Mouse (Mus musculus): Measurements from ENCODE around the gene Tspoap1. TPM values are rescaled to one million over a fixed set of nuclear protein-coding genes. Genes with fewer than 3 reads are reported as not detected.
A peak's percentile ranks its signal among the peaks of the same experiment; 100 is the strongest.

Tspoap1 gene
- polyA plus RNA-seq (2012; rRNA removed), result 0.81 and 1.0 TPM in 2 replicates

DNA sequence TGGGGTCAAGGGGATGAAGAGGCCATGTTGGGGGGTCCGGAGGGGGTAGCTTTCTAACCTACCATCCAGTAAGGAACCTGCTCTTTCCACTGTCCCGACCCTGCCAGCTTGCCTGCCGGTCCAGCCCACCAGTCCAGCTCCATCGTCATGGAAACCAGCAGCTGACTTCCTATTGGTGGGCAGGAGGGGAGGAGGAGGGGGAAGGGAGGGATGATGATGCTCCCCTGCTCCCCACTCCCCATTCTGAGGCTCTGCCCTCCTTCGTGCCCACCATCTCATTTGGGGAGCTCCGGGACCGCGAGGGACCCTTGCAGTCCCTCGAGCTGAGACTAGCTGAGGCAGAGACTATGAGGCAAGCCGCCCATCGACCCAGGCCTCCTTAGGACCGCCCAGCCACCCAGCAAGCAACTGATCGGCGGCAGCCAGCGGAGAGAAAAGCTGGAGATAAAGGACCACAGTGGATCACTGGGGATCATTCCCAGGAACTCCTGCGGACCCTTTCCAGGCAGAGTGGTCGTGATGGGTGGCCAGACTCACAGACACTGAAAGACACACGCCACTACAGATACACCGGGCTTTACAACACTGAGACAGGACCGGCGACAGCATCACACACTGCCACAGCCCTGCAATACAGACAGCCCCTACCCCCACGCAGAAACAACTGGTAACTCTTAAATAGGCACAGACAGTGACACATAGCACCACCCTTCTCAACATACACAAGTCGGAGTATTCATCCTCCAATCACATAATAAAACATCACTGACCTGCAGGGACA, at the start of gene Tspoap1:
TSS of gene Tspoap1 (plus strand) at position 241 of the 781 bp plus-strand sequence.
- WGBS, result 10% methylated on average over 23 of the region's 23 CpGs

DNA sequence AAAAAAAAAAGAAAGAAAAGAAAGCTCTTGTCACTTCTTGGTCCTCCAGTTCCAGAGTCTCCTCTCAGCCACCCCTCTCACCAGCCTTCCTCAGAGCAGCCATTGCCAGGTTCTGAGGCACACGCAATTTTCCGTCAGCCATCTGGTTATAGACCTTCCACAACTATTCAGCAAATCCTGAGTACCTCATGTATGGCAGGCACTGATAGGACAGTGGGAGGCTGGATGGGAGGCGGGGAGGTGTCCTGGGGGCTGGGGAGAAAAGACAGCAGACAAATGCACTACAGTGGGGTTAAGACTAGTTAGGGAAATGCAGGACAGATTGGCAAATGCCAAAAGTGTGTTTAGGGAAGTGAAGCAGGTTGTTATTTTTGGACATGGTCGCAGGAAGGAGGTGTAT, 48.2 kb upstream of the Tspoap1 start:
- no peak for DNase-seq (ENCODE audit: low read depth, low spot score)
- WGBS, result 77% methylated on average over 4 of the region's 4 CpGs

More for the DNA sequence above, at the start of gene Tspoap1:
- no peak for DNase-seq (ENCODE audit: low read depth, low spot score)

DNA sequence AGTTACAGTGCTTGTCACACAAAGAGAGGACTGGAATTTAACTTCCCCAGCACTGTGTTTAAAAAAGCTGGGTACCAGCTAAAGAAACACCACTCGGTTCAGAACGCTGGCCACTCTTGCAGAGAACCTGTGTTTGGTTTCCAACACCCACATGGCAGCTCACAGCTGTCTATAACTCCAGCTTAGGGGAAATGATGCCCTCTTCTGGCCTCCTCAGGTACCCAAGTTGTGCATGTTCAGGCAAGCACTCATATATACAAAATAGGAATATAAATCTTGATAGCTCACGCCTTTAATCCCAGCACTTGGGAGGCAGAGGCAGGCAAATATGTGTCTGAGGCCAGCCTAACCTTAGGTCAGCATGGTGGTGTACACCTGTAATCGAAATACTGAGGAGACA, 44.3 kb upstream of the Tspoap1 start:
- WGBS, result 74% methylated on average over 4 of the region's 4 CpGs
- DNase-seq (ENCODE audit: low read depth, low spot score), result no peak

DNA sequence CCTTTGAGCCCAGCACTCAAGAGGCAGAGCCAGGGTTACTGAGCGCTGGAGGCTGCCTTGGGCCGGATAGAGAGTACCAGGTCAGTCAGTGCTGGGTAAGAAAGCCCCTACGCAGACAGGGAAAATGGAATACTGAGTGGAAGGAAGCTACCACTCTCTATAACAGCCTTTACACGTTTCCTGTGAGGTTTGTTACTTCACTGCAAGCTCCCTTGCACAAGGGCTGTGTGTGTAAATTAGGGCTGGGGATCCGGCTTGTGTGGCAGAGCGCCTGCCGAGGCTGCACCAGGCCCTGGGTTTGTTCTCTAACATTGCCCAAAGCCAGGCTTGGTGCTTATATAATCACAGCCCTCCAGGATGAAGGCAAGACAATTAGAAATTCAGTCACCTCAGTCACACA, 40.8 kb upstream of the Tspoap1 start:
- no peak for DNase-seq (ENCODE audit: low read depth, low spot score)
- WGBS, result 68% methylated on average over 7 of the region's 7 CpGs

DNA sequence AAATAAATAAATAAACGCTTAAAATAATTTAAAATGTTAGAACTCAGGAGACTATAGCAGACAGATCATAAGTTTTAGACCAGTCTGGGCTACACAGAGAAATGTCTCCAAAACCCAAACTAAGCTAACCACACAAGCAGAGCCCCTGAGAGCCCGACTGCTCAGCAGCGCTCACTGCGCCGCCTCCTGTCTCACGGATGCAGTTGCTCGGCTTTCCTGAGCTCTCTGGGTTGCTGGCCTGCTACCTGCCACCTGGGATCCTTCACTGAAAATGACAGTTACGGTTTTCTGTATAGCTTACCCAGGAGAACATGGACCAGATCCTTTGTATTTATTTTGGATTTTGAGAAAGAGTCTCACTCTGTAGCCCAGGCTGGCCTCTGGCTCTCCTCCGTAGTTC, 40.0 kb upstream of the Tspoap1 start:
- DNase-seq (ENCODE audit: low read depth, low spot score), result no peak
- WGBS, result 54% methylated on average over 9 of the region's 9 CpGs

DNA sequence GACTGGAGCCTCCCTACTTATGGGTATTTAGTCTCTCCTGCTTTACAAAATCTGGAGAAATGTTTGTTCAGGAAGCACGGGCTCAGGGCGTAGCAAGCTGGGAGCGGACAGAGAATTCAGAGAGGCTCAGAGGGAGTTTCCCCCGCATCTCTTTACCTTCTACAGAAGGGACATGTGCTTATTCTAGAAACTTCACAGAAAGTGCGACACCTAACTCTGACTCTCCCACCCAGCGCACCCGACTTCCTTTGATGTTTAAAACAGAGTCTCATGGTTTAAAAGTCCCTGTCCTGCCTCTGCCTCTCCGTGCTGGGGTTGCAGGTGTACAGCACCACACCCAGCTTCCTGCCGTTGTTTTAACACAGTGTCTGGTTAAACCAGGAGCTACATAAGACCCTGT, 39.5 kb upstream of the Tspoap1 start:
- no peak for DNase-seq (ENCODE audit: low read depth, low spot score)
- 29% methylated on average over 9 of the region's 9 CpGs for WGBS

DNA sequence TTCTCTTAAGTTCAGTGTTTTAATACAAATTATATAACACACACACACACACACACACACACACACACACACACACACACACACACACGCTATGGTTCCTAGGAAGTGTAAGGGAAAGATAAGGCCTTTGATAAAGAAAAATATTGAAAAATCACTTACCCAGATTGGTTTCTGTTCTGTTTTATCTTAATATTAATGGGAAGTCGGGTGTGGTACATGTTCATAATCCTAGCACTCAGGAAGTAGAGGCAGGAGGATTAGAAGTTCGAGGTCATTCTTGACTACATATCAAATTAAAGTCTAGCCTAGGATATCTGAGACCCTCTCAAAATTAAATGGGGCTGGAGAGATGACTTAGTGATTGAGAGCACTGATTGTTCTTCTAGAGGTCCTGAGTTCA, 38.2 kb upstream of the Tspoap1 start:
- 72% methylated on average over 3 of the region's 3 CpGs for WGBS
- no peak for DNase-seq (ENCODE audit: low read depth, low spot score)

DNA sequence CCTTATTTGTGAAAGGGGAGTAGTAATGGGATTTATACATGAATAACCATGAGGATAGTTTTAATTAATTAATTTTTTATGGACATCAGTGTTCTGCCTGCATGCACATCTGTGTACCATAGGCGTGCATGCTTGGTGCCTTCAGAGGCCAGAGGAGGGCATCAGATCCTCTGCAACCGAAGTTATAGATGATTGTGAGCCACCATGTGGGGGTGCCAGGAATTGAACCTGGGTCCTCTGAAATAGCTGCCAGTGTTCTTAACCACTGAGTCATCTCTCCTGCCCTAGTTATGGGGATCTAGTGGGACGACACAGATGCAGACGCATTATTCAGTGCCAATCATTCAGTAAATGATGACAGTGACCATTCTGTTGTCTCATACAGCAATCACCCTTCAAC, 37.5 kb upstream of the Tspoap1 start:
- DNase-seq (ENCODE audit: low read depth, low spot score), result no peak
- WGBS, result 75% methylated on average over 4 of the region's 4 CpGs

DNA sequence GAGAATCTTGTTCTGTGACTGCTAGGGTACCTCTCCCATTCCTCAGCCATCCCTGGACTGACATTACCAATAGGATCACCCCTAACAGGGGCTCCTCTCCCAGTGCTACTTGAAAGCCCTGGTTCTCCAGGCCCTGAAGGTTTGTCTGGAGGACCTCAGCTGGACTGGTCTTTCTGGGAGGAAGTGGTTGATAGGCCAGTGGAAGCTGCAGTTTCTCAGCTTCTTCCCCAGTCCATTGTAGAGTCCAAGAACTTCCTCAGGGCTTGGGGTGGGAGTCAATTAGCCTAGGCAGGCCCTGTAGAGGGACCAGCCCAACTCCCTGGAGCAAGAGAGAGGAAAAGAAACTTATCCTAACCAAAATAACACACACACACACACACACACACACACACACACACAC, 34.8 kb upstream of the Tspoap1 start:
- no peak for DNase-seq (ENCODE audit: low read depth, low spot score)

DNA sequence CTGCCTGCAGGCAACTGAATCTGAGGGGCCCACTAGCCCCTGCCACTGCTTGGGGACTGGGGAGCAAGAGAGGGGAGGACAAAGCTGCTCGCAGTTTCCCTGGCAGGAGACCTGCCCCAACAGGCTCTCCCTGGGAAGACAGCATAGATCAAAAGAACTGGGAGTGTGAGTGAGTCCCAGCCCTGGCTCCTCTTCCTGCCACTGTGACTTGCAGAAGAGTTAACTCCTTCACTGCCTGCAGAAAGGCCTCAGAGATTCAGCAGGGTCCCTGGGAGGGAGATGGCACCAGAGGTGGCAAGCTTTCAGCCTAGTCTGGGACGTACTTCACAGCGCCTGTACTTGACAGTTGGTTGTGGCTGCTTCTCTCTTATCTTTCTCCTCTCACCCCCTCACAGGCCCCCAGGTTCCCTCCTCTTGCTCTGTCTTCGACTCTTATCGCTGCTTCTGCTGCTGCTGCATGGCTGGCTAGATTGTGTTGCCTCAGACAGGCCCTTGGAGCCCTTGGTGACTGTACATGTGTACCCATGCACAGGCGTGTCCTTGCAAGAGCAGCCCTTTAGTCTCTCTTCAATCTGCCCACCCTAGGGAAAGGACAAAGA, 34.3 kb upstream of the Tspoap1 start:
- DNase-seq (ENCODE audit: low read depth, low spot score), result no peak
- WGBS, result 44% methylated on average over 6 of the region's 6 CpGs

DNA sequence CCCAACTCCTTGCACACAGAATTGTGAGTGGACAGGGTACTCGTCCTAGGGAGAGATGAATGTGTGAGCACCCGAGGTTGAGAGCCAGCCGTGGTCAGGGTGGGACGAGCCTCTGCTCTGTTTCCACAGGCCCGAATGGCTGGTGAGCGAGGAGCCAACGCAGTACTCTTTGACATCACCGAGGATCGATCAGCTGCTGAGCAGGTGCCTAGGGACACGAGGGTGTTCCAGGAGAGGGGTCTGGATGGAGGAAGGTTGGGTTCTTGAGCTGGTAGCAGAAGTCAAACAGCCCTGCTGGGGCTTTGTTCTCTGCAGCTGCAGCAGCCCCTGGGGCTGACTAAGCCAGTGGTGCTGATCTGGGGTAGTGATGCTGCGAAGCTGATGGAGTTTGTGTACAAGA, 33.3 kb upstream of the Tspoap1 start:
- 69% methylated on average over 11 of the region's 11 CpGs for WGBS
- DNase-seq (ENCODE audit: low read depth, low spot score), result no peak

DNA sequence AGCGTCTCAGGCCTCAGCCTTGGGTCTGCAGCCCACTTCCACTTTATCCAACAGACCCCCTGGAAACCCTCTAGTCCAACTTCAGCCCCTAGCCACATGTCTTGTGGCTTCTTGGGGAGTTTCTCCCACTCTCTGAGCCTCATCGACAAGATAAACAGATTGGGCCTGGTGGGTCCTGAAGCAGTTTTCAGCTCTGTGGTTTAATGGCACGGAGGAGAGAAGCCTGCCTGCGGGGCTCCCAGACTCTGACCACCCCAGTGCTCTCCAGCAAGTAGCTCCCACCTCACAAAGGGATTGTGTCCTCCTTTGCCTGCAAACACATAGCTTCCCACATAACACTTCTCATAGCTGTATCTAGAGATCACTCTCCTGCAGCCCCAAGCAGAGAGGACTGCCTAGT, 32.9 kb upstream of the Tspoap1 start:
- 72% methylated on average over 4 of the region's 4 CpGs for WGBS
- no peak for DNase-seq (ENCODE audit: low read depth, low spot score)

DNA sequence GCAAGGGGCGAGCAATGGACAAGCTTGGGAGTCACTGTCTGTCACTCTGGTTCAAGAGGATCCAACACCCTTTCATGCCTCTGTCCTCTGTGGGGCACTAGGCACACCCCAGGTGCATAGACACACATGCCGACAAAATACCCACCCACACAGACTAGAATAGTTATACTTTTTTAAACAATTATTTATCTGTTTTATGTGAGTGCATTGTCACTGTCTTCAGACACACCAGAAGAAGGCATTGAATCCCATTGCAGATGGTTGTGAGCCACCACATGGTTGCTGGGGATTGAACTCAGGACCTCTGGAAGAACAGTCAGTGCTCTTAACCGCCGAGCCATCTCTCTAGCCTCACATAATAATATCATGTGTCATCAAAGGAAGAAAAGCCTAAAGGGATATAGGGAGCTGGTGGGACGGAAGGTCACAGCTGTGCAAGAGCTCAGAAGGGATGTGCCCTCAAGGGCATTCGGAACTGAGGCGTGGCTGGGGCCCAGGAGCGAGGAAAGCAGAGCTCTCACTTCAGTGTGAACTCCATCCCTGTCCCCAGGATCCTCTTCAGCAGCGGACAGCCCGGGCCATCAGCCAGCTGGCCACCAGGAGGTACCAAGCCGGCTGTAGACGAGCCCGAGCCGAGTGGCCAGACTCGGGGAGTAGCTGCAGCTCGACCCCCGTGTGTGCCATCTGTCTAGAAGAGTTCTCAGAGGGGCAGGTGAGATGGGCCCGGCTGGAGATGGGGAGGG, 31.3 kb upstream of the Tspoap1 start:
- no peak for DNase-seq (ENCODE audit: low read depth, low spot score)
- WGBS, result 66% methylated on average over 18 of the region's 18 CpGs

DNA sequence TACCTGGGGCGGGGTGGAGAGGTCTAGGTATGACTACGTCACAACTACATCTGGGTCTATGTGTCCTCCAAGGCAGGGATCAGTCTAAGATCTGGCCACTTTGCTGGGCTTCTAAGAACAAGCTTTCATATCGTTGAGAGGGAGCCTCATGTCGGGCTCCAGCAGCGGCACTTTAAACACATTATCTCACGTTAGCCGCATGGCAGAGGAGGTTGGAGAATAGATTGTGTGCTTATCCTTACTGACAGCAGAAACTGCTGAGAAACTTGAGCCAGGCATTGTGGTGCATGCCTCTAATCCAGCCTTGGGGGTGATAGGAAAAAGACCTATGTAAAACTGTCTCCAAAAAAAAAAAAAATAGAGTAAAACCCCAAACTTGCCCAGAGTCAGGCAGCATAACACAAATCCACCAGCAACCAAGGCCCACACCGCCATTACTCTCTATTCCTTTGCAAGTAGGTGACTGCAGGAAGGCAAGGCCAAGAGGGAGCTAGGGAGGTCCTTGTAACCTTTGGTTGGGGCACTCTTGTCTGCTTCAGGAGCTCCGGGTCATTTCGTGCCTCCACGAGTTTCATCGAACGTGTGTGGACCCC, 30.7 kb upstream of the Tspoap1 start:
- 86% methylated on average over 13 of the region's 13 CpGs for WGBS

DNA sequence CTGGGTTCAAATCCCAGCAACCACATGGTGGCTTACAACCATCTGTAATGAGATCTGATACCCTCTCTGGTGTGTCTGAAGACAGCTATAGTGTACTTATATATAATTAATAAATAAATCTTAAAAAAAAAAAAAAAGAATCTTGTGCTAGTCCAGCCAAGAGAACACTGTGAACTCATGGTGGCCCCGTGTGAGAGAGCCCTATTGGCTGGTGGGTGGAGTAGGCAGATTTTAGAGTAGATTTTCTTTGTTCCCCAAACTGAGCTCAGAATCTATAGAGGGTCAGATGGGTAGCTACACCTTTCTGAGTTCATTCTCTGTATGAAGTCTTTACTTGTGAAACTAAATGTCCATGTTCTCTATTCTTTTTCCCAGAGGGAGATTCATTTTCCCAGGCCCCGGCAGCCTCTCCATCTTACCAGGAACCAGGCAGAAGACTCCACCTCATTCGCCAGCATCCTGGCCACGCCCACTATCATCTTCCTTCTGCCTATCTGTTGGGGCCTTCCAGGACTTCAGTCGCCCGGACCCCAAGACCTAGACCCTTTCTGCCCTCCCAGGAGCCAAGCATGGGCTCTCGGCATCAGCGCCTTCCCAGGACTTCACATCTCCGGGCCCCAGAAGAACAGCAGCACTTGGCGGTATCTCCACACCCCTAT, 29.6 kb upstream of the Tspoap1 start:
- no peak for DNase-seq (ENCODE audit: low read depth, low spot score)
- whole genome bisulfite sequencing, result 81% methylated on average over 10 of the region's 10 CpGs

More for the DNA sequence above, 30.7 kb upstream of the Tspoap1 start:
- no peak for DNase-seq (ENCODE audit: low read depth, low spot score)

DNA sequence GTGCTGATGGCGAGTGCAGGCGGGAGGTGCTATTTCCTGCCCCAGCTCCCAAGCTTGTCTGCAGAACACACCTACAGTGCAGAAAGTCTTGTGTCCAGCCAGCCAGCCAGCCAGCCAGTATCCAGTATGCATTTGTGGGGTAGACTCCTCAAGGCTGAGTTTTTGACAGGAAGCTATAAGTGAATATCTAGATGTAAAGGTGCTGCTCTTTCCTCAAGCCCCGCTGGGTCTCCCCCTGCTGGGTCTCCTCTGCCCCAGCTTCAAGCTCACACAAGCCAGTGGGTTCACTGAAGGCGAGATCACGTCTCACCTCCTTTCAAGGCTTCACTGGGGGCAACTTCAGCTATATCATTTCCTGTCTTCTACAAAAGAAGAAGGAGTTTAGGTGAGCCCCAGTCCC, 26.0 kb upstream of the Tspoap1 start:
- 75% methylated on average over 5 of the region's 5 CpGs for WGBS
- DNase-seq (ENCODE audit: low read depth, low spot score), result no peak

DNA sequence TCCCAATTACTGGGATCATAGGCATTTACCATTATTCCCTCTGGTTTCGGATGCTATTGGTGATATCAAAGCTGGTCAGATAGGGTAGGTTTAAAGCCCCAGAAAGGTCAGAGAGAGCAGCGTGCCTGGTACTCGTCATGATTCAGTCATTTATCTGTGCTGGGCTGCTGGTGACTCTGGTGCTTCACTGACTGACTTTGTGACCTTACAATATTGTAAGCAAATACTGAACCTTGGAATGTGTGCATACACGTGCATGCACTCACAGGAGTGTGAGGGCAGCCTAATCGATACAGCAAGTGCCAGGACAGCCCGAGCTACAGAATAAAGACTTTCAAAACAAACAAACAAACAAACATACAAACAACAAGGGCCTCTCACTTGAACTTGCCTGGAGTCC, 24.6 kb upstream of the Tspoap1 start:
- WGBS, result 52% methylated on average over 6 of the region's 6 CpGs
- DNase-seq (ENCODE audit: low read depth, low spot score), result no peak

DNA sequence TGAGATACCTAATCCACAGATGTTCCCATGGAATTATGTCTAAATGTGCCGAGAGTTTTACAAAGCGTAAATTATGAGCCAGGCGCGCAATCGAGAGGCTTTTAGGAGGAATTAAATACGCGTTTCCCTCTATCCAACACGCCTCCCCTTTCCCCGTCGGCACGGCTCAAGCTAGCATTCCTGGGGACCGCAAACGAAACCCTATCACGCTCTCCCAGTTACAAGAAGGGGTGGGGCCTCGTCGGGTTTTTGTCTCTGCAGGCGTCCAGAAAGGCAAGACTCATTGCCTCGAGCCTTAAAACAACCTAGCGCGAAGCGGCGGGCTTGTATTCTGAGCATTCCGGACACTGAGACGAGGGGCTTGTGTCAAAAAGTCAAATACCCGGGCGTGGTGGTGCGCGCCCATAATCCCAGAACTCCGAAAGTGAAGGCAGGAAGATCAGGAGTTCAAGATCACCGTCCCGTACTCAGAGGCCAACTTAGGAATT, 23.6 kb upstream of the Tspoap1 start:
- under 1% methylated on average over 31 of the region's 31 CpGs for whole genome bisulfite sequencing

DNA sequence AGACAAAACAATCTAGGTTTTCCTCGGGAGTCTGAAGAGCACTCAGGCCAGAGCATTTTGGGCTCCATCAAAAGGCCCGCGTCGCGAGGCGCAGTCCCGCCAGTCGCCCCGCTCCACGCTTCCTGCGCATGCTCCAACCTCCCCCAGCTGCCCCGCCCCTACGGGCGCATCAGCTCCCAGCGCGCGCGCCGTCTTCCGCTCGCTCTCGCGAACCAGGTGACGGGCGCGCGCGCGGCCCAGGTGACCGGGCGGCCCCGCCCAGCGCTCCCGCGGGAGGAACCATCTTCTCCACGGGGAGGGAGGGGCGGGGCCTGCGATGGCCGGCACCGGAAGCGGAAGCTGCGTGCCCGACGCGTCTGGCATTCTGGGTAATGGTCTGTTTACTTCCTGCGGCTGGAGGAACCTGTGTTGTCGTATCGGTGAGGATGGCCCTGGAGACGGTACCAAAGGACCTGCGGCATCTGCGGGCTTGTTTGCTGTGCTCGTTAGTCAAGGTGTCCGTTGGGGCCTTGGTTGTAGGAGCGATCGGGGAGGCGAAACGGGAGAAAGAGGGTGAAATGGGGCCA, 23.1 kb upstream of the Tspoap1 start, which contains the start of gene Supt4a:
TSS of gene Supt4a (plus strand) at position 378 of the 566 bp plus-strand sequence.
- under 1% methylated on average over 57 of the region's 57 CpGs for WGBS
- peak; percentile 80 for DNase-seq (ENCODE audit: low read depth, low spot score)

More for the DNA sequence above, 23.6 kb upstream of the Tspoap1 start:
- peak; percentile 40 for DNase-seq (ENCODE audit: low read depth, low spot score)

All from large intestine, adult 2 months (tissue).